Mouse (Mus musculus) hindbrain, postnatal 0 days (tissue): ENCODE data around the gene Polg. TPM values are rescaled to one million over a fixed set of nuclear protein-coding genes. Genes with fewer than 3 reads are reported as not detected.

ENCODE experiments used
- ATAC-seq: fragments of 200-750 bp; cut with Nextera tagmentation; 2 replicates; pipeline ENCODE4 v1.8.0; 2017; ENCODE audit warnings: mild to moderate bottlenecking, moderate TSS enrichment, moderate library complexity
- DNase-seq: peaks from one replicate; pipeline ENCODE4 v3.0.0-alpha.2; 2015; ENCODE audit warnings: low spot score
- H3K27ac ChIP-seq: fragments of 300-500 bp; sonication (generic); 2 replicates; pipeline ENCODE4 v1.5.1; 2014; ENCODE audit warnings: mild to moderate bottlenecking
- H3K27me3 ChIP-seq: fragments of 300-500 bp; sonication (generic); 2 replicates; pipeline ENCODE4 v1.6.1; 2014; ENCODE audit warnings: low read length, mixed read lengths; ENCODE audit not compliant: insufficient read depth
- H3K36me3 ChIP-seq: fragments of 300-500 bp; sonication (generic); 2 replicates; pipeline ENCODE4 v1.6.1; 2014; ENCODE audit warnings: low read length, mixed read lengths; ENCODE audit not compliant: insufficient read depth
- H3K4me1 ChIP-seq: fragments of 300-500 bp; sonication (generic); 2 replicates; pipeline ENCODE4 v1.6.1; 2014; ENCODE audit warnings: antibody characterized with exemption, low read length, mixed read lengths; ENCODE audit not compliant: insufficient read depth
- H3K4me2 ChIP-seq: fragments of 300-500 bp; sonication (generic); 2 replicates; pipeline ENCODE4 v1.6.1; 2014; ENCODE audit warnings: low read depth, mild to moderate bottlenecking, low read length, moderate library complexity, mixed read lengths
- H3K4me3 ChIP-seq: fragments of 300-500 bp; sonication (generic); 2 replicates; pipeline ENCODE4 v1.5.1; 2014; ENCODE audit warnings: low read length
- H3K9ac ChIP-seq: fragments of 300-500 bp; sonication (generic); replicated peaks from 2 replicates; pipeline ENCODE4 v1.6.1; 2014; ENCODE audit warnings: mild to moderate bottlenecking, low read length, moderate library complexity, mixed read lengths
- H3K9me3 ChIP-seq: fragments of 300-500 bp; sonication (generic); 2 replicates; pipeline ENCODE4 v1.6.1; 2016; ENCODE audit warnings: low read length, mixed read lengths
- CTCF ChIP-seq: IDR thresholded peaks from 2 replicates; pipeline ENCODE4 v1.5.1; 2016; ENCODE audit warnings: antibody characterized with exemption, control low read depth, low read depth
- WGBS: fragments of 180-500 bp; shearing (Covaris S2); extraction: QIAGEN DNeasy Blood & Tissue Kit; methylation state at CpG from one replicate; pipeline ENCODE4 v1.1.7; 2014; 5-methylcytosine and 5-hydroxymethylcytosine counted together
- microRNA-seq, 2 experiments: library from miRNA; unstranded; fragments of <30 nt; microRNA quantifications; one replicate each; pipeline ENCODE4; 2016
- polyA plus RNA-seq: library from polyadenylated mRNA; unstranded; fragments of >200 nt; fragmentation: Nextera tagmentation; extraction: Ambion mirVana; gene quantifications from 2 replicates; pipeline ENCODE4 v1.2.1, GENCODE M21; 2015
- total RNA-seq: library from RNA; depleted of rRNA; stranded (reverse); fragments of >200 nt; gene quantifications from 2 replicates; pipeline ENCODE4 v1.2.3, GENCODE M21; 2014; rRNA removed

Gene Polg
- total and polyA plus RNA-seq, 2 experiments from 2014 or later = 23.8 to 79.5 TPM

DNA sequence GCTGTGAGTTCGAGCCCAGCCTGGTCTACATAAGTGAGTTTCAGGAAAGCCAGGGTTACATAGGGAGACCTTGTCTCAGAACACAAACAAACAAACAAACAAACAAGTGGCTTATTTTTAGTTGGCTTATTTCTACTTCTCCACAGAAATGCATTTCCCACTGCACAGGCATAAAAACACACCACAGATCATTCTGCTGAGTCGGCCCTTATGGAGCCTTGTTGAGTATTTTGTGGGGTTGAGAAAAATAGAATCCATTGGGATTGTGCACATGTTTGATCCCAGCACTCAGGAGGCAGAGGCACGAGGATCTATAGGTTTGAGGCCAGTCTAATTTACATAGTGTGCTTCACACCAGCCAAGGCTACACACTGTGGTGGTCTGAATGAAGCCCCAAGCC is 65.9 kb downstream of the Polg start:
- H3K4me2 ChIP-seq = no peak overlapping the region
- no peaks in the 10 kb centered on the region for H3K9me3 ChIP-seq
- 85% methylated on average over 3 of the region's 3 CpGs for WGBS
- no peaks in the 10 kb centered on the region for H3K4me1 ChIP-seq
- no peak overlapping the region for H3K27ac ChIP-seq
- no peak overlapping the region for H3K4me3 ChIP-seq
- ATAC-seq (no peak), DNase-seq (no peak)
- no peaks in the 10 kb centered on the region for H3K36me3 ChIP-seq
- H3K27me3 ChIP-seq = no peaks in the 10 kb centered on the region
- TF ChIP-seq CTCF = no peak
- H3K9ac ChIP-seq = no peak overlapping the region

DNA sequence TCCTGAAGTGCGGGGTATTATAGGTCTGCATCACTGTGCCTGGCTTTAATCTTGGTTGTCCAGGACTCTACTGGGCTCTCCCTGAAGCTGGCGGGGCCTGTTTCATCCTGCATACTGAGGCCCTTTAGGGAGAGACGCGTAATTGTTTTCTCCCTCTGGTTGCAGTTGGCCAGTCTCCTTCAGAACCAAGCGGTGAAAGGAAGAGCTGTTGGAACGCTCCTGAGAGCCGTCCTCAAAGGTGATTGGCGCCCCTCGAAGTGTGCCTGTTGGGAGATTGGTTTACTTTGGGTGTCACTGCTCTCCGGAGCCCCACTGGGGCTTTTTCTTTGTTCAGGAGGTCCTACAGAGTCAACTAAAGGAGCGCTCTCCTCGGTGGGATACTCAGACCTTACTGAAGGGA is 67.2 kb downstream of the Polg start:
- no peaks in the 10 kb centered on the region for H3K27me3 ChIP-seq
- no peak for ATAC-seq
- no peaks in the 10 kb centered on the region for H3K36me3 ChIP-seq
- no peaks in the 10 kb centered on the region for H3K4me1 ChIP-seq
- WGBS = 70% methylated on average over 12 of the region's 12 CpGs
- no peak for TF ChIP-seq CTCF
- no peak overlapping the region for H3K9ac ChIP-seq
- no peak overlapping the region for H3K4me3 ChIP-seq
- no peaks in the 10 kb centered on the region for H3K9me3 ChIP-seq
- no peak overlapping the region for H3K27ac ChIP-seq
- no peak overlapping the region for H3K4me2 ChIP-seq
- DNase-seq = no peak

GRCm38 (mm10) chr7:79398426-79398825 is 67.7 kb downstream of the Polg start:
- H3K9ac ChIP-seq = no peak overlapping the region
- TF ChIP-seq CTCF = no peak
- no peak for ATAC-seq
- no peaks in the 10 kb centered on the region for H3K36me3 ChIP-seq
- no peaks in the 10 kb centered on the region for H3K9me3 ChIP-seq
- no peaks in the 10 kb centered on the region for H3K27me3 ChIP-seq
- H3K4me2 ChIP-seq = no peak overlapping the region
- no peaks in the 10 kb centered on the region for H3K4me1 ChIP-seq
- 92% methylated on average over 8 of the region's 8 CpGs for WGBS
- H3K27ac ChIP-seq = no peak overlapping the region
- H3K4me3 ChIP-seq = no peak overlapping the region
- no peak for DNase-seq

DNA sequence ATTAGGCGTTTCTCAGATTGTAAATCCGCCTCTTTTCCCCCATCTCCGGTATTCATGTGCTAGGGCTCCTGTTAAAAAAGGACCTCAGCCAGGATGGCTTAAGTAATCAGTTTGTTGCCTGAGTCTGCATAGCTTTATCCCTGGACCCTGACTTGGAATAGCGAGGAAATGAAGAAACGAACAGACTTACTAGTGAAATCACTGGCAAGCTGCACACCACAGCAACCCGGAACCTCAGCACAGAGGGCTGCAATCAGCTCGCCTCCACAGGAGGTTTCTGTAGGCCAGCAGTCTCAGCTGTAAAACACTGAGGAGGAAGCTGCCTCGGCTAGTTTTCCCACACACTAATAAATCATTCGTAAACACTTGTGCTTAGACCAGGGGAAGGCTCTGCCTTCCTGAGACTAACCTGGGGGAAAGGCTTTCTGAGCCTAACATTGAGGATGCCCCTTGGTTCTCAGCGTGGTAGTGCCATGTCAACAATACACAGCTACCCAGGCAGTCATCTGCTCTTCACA is 68.7 kb downstream of the Polg start:
- DNase-seq (no peak), ATAC-seq (no peak)
- Histone ChIP-seq H3K27me3 (no peaks in the 10 kb centered on the region), H3K4me2 (no peak overlapping the region), H3K4me3 (no peak overlapping the region), H3K4me1 (0 out of 2 replicates have a peak, but pooled peaks cover 2% of the 10 kb centered on the region), H3K27ac (no peak overlapping the region), H3K9ac (no peak overlapping the region), H3K9me3 (no peaks in the 10 kb centered on the region), H3K36me3 (no peaks in the 10 kb centered on the region)
- TF ChIP-seq CTCF = no peak
- 85% methylated on average over 10 of the region's 10 CpGs for WGBS

Small RNA genes within 50 kb of the gene (microRNA-seq; reads per million reads assigned to microRNA genes)
- gene Mir9-3 = 425 to 468 reads per million in 2 experiments

Other genes with a start within 250 kb of the Polg start
- gene Abhd2, start 193.2 kb downstream of the Polg start, total RNA-seq = 92.3 and 100 TPM in 2 replicates
- 23.7 and 23.9 TPM in 2 replicates for gene Abhd2, start 193.2 kb downstream of the Polg start, polyA plus RNA-seq
- gene Rlbp1, start 79.3 kb downstream of the Polg start, total RNA-seq = 25.3 and 32.3 TPM in 2 replicates
- gene Rlbp1, start 79.3 kb downstream of the Polg start, polyA plus RNA-seq = 21.2 and 21.9 TPM in 2 replicates
- 2.9 and 3.5 TPM in 2 replicates for gene Fanci, start 74.4 kb downstream of the Polg start, total RNA-seq
- 1.9 and 2.4 TPM in 2 replicates for gene Fanci, start 74.4 kb downstream of the Polg start, polyA plus RNA-seq
- 0.68 and 2.5 TPM in 2 replicates for gene Rhcg, start 151.3 kb upstream of the Polg start, total RNA-seq
- gene Rhcg, start 151.3 kb upstream of the Polg start, polyA plus RNA-seq = 4.0 and 4.3 TPM in 2 replicates
- 8.7 and 8.8 TPM in 2 replicates for gene Ticrr, start 193.8 kb upstream of the Polg start, total RNA-seq
- 2.0 and 2.1 TPM in 2 replicates for gene Ticrr, start 193.8 kb upstream of the Polg start, polyA plus RNA-seq
- 7.3 and 8.5 TPM in 2 replicates for gene Kif7, start 249.4 kb upstream of the Polg start, total RNA-seq
- gene Kif7, start 249.4 kb upstream of the Polg start, polyA plus RNA-seq = 1.9 and 2.3 TPM in 2 replicates